Mouse (Mus musculus) kidney, postnatal 10 days (tissue): ENCODE results near the gene Alg2.
A peak's percentile ranks its signal among the peaks of the same experiment; 100 is the strongest.

ENCODE experiments used
- DNase-seq: peaks from one replicate; pipeline ENCODE4 v3.0.0; 2021; ENCODE audit warnings: mixed read lengths

Gene Alg2

DNA sequence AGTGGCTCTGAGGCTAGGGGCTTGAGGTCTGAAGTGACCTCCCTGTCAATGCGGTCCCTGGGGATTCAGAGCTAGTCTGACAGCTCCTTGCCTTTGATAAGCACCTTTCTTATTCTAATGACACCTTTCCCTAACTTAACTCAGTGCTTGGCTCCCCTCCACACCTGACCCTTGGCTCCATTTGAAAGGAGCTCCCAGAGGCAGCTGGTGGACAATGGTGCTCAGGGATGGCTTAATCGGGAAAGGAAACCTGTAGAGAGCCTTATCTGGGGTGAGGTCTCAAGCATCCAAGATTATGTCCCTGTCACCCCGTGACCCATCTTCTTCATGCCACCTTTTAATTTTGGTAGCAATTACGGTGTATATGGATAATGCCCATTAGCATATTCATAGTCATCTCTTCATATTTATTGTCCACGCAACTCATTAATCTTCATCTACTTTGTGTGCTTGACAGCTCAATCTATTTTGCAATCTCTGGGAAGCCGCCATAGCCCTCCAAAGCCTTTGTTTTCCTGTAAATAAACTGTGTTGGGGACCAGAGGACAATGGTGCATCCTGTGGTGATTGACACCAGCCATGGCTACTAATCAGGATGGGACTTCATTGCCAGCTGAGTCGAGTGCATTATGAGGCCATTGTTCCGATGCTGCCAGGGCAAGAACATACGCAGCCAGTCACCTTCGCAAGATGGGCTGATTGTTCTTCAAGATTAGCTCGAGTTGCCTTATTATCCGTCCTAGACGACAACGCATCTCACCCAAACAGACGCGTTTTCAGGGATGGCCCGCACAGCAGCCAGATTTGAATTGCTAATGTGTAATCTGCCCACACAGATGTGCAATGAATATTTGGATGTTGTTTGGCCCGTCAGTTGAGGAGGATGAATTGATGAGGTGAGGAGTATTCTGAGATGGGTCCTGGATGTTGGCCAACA lies 24.3 kb downstream of the Alg2 start:
- no peak for DNase-seq

- DNase-seq = no peak
Observed at GRCm38 (mm10) chr4:47449116-47449515, 25.0 kb downstream of the Alg2 start.

DNA sequence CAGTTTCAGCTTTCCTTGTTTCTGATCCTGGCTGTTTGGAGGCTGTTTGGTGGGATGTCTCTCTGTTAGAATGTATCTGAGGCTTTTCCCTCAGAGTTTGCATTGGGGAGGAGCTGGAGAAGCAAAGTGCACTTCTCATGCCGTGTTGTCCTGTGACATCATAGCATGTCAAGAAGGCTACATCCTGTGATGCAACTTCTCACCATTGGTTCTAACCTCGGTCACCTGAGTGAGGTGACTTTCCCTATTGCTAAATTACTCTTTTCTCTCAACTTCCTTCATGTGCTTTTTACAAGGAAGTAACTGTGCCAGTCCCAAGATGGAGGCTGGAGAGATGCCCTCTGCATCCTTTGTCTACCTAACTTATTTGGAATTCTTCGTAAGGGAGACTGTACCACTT lies 25.6 kb downstream of the Alg2 start:
- DNase-seq = no peak

DNA sequence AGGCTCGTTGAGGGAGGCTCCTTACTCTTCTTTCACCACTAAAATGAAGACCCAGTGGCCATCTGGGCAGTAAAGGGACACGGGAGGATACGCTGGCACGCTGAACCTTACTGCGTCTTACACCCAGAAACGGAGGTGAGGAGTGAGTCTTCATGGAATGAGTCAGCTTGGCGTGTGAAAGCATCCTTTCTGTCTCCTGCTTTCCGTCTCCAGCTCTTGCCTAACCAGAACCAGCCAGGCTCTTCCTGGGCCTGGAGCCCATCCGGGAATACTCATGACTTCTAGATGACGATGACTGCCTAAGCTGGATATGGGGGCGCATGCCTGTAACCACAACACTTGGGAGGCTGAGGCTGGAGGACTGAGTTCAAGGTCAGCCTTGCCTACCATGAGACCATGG lies 33.2 kb downstream of the Alg2 start:
- DNase-seq = no peak

GRCm38 (mm10) chr4:47438956-47439355 lies 35.2 kb downstream of the Alg2 start:
- DNase-seq = no peak

DNA sequence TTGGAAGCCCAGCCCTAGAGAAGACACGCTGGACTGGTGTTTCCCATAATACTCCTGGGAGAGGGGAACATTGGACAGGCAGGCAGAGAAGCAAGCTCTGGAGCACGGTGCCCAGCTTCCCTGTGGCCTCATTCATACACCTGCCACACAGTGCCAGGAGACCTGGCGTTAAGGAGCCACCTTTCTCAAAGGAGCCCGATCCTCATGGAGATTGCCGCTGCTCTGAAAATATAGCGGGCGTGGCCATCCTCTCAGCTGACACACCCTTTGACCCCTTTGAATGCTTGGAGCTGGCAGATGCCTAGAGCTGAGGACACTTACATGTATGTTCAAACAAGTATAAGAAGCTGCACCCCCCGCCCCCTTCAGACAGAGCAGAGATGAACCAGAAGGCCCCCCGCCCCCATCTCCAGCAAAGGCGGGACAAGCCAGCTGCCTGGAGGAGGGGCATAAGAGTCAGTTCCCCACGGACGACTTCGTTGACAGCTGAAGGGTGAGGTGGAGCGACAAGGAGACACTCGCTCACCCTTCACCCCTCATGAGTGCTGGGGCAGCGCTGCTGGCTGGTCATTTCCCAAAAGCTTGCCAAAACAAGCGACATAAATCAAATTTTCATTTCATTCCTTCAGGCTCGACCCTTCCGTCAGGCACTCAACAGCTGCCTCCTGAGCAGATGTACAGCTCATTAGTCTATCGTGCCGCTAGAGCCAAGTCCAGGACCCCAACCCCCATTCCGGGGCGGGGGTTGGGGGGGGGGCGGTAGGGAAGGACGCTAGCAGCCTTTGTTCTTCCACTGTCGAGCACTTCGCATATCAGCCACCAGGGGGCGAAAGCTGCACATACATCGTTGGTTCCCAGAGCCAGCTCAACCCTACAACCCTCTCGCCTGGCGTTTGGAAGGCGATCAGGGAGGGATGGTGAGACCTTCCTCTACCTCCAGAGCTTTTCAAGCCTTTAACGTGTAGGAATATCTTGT lies 36.5 kb downstream of the Alg2 start:
- peak; percentile 93 for DNase-seq

GRCm38 (mm10) chr4:47435566-47436360 lies 38.4 kb downstream of the Alg2 start:
- DNase-seq = no peak

GRCm38 (mm10) chr4:47435131-47435530 lies 39.0 kb downstream of the Alg2 start:
- no peak for DNase-seq

DNA sequence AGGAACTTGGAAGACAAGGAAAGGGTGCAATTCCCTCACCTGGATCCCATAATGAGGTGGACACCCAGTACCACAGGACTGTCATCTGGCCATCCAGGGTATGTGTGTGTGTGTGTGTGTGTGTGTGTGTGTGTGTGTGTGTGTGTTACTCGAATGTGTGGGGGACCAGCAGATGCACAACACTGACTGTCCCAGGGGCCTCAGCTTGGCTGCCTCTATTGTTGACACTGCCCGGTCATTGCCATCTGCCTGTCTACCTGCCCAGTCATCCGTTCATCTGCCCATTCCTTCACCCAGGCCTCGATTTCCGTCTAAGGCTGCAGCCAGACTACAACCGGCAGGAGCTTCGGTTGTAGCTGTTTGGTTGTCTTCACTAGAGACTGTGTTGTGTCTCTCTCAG lies 41.4 kb downstream of the Alg2 start:
- DNase-seq = no peak

GRCm38 (mm10) chr4:47431081-47431480 lies 43.1 kb downstream of the Alg2 start:
- DNase-seq = no peak

- DNase-seq = no peak
Observed at GRCm38 (mm10) chr4:47430557-47430956, 43.6 kb downstream of the Alg2 start.

DNA sequence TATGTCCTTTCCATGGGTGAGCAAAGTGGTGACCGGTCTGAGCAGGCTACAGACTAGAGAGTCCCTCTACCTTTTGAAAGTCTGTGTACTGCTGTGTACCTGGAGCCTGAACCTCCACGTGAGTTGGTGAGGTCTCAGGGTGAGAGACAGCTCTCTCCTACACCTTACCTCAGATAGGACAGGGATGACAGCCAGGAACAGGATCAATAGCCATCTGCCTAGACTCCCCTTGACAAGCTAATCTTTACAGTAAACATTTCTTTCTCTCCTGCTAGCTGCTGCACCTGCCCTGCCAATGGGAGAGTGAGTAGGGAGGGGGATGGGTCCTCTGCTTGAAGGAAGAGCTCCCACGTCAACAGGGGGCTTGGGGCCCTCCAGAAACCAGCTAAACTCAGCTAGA lies 46.5 kb downstream of the Alg2 start:
- no peak for DNase-seq

- no peak for DNase-seq
Observed at GRCm38 (mm10) chr4:47425247-47425830, 48.8 kb downstream of the Alg2 start.

GRCm38 (mm10) chr4:47424376-47424775 lies 49.8 kb downstream of the Alg2 start:
- no peak for DNase-seq

GRCm38 (mm10) chr4:47422946-47423345 lies 51.2 kb downstream of the Alg2 start:
- no peak for DNase-seq

GRCm38 (mm10) chr4:47422194-47422593 lies 51.9 kb downstream of the Alg2 start:
- no peak for DNase-seq

DNA sequence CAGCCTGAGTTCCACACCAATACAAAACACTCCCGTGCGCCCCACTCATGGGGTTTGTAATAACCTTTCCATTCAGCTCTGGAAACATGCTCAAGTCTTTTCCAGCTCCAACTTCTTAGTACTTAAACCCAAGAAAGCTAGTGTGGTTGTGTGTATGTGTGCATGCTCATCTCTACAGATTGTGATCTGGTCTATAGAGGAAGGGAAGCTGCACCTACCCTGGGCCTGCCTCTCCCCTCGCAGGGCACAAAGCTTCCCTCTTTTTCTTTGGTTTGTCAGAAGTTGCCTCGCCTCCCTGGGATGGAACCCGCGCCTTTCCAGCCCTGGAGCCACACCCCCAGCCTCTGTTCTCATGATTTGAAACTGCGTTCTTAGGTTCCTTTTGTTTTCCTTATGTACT lies 53.9 kb downstream of the Alg2 start:
- DNase-seq = no peak

- DNase-seq = peak; percentile 43
Observed at GRCm38 (mm10) chr4:47419268-47419973, 54.7 kb downstream of the Alg2 start.

- DNase-seq = no peak
Observed at GRCm38 (mm10) chr4:47417871-47418270, 56.3 kb downstream of the Alg2 start.
